Mouse (Mus musculus): ENCODE results near the gene Inhba. TPM values are rescaled to one million over a fixed set of nuclear protein-coding genes. Genes with fewer than 3 reads are reported as not detected.

Inhba gene
- total RNA-seq, 2 experiments from 2014 or later = 16.7 to 20.4 TPM

GRCm38 (mm10) chr13:16020659-16021058 is 9.0 kb downstream of the Inhba start:
- DNase-seq (ENCODE audit: low spot score in 2 of 2) = peak in 1 of 2 experiments; percentile 75
- intact Hi-C loops (cut with DNase I) = loop anchor here (5.0 kb wide), 2 partner anchors 327 to 637 kb away; no protein-coding TSS in a partner anchor

- peak in 1 of 2 experiments; percentile 74 for DNase-seq (ENCODE audit: low spot score in 2 of 2)
Observed at GRCm38 (mm10) chr13:16021181-16021580, 9.5 kb downstream of the Inhba start.

GRCm38 (mm10) chr13:16021849-16022248 is 10.2 kb downstream of the Inhba start:
- DNase-seq (ENCODE audit: low spot score in 2 of 2) = no peak
- intact Hi-C loops (cut with DNase I) = loop anchor here (2.0 to 5.0 kb wide), 3 partner anchors 325 to 955 kb away; no protein-coding TSS in a partner anchor

More at GRCm38 (mm10) chr13:16021181-16021580, 9.5 kb downstream of the Inhba start:
- intact Hi-C loops (cut with DNase I) = loop anchor here (5.0 kb wide), 2 partner anchors 326 to 636 kb away; no protein-coding TSS in a partner anchor

GRCm38 (mm10) chr13:16022536-16022935 is 10.9 kb downstream of the Inhba start:
- DNase-seq (ENCODE audit: low spot score in 2 of 2) = peak in 1 of 2 experiments; percentile 74
- intact Hi-C loops (cut with DNase I) = loop anchor here (2.0 to 5.0 kb wide), 3 partner anchors 325 to 954 kb away; no protein-coding TSS in a partner anchor

GRCm38 (mm10) chr13:16023070-16024039 is 11.7 kb downstream of the Inhba start:
- peak; percentile 57 to 62 for DNase-seq (ENCODE audit: low spot score in 2 of 2)

GRCm38 (mm10) chr13:16030557-16031057 is 19.0 kb downstream of the Inhba start:
- no peak for DNase-seq (ENCODE audit: low spot score in 2 of 2)
- intact Hi-C loops (cut with DNase I) = no loop called here

More at GRCm38 (mm10) chr13:16023070-16024039, 11.7 kb downstream of the Inhba start:
- intact Hi-C loops (cut with DNase I) = loop anchor here (2.0 to 5.0 kb wide), 3 partner anchors 324 to 953 kb away; no protein-coding TSS in a partner anchor

- intact Hi-C loops (cut with DNase I) = no loop called here
- no peak for DNase-seq (ENCODE audit: low spot score in 2 of 2)
Observed at GRCm38 (mm10) chr13:16032425-16032824, 20.8 kb downstream of the Inhba start.

- DNase-seq (ENCODE audit: low spot score in 2 of 2) = no peak
- intact Hi-C loops (cut with DNase I) = no loop called here
Observed at GRCm38 (mm10) chr13:16032935-16033592, 21.4 kb downstream of the Inhba start.

- DNase-seq (ENCODE audit: low spot score in 2 of 2) = no peak
- intact Hi-C loops (cut with DNase I) = no loop called here
Observed at GRCm38 (mm10) chr13:16069079-16069478, 57.4 kb downstream of the Inhba start.

- intact Hi-C loops (cut with DNase I) = no loop called here
- peak in 1 of 2 experiments; percentile 1 for DNase-seq (ENCODE audit: low spot score in 2 of 2)
Observed at GRCm38 (mm10) chr13:16077276-16077675, 65.6 kb downstream of the Inhba start.

- intact Hi-C loops (cut with DNase I) = no loop called here
- DNase-seq (ENCODE audit: low spot score in 2 of 2) = no peak
Observed at GRCm38 (mm10) chr13:16078216-16078731, 66.6 kb downstream of the Inhba start.

GRCm38 (mm10) chr13:16080205-16080604 is 68.6 kb downstream of the Inhba start:
- intact Hi-C loops (cut with DNase I) = no loop called here
- no peak for DNase-seq (ENCODE audit: low spot score in 2 of 2)
